Mouse (Mus musculus) frontal cortex, adult (tissue): Measurements from ENCODE around the gene Arhgap8.

Experiments used
- ATAC-seq: cut with Nextera tagmentation; 2 replicates; pipeline ENCODE4 v1.9.2; 2017; ENCODE audit warnings: mild to moderate bottlenecking, moderate library complexity, mixed read lengths; ENCODE audit not compliant: low TSS enrichment

Arhgap8 gene

DNA sequence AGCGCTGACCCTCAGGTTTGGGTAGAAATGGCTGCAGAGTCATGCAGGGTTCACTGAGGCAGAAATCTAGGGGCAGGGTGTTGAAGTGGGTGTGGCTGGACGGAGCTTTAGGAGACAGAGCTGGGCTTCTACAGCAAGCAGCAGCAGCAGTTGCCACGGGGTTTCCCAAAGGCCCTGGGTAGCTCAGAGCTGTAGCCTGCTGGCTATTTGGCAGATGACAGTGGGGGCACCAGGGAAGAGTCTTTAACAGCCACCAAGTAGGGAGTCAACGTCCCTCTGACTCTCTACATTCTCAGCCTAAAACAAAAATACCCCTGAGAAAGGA lies 12.5 kb downstream of the Arhgap8 start:
- no peak for ATAC-seq

DNA sequence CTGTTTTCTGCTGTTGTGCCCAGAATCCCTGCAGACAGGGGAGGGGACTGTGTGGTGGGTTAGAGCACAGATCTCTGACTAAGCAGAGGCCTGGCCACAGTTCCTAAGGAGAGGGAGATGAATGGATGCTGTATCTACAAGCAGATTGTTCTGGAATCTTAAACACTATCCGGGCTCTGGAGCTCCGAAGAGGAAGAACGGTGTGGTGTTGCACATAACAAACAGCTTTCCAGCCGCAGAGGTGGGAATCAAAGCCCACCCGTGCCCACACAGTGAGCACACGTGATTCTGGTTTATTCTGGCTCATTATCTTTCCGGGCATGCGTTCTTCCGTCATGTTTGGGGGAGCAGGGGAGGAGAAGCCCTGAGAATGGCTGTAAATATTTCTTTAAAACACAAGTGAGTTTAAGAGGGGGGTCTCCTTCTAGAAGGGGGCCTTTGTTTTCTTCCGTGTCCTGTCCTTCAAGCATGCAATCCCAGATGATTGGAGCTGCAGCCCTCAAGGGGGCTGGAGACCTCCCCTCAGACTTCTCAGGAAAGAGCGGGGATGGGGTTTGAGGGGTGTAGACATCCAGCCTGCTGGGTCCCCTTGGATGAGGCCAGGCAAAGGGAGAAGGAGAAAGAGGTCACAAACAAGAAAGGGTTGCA lies 16.6 kb downstream of the Arhgap8 start:
- no peak for ATAC-seq

DNA sequence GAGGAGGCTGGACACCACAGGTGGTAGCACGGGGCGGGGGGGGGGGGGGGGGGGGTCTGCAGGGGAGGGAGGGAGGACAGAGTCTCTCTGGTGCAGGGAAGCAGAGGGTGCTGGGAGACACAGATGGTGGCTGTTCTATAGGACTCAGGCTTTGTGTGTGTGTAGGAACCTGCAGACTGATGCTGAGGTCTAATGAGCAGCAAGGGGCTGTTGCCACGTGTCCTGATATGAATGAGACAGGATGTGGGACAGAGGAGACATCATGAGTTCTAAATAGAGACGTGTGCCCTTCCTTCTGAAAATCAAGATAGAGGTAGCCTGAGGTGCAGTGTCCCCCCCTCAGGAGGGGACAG lies 17.1 kb downstream of the Arhgap8 start:
- no peak for ATAC-seq

DNA sequence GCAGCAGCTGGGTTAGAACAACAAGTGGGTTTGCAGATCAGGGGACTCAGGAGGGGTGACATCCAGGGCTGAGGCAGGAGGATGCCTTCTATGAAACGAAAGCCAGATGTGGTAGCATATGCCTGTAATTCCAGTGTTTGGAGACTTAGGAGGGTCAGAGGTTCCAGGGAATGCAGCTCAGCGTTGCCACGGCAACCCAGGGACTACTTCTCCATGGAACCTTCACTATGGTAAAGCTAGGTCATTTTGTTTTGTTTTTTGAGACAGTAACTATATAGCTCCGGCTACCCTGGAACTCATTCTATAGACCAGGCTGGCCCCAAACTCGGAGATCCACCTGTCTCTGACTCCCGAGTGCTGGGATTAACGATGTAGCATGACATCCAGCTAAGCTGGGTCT lies 18.4 kb downstream of the Arhgap8 start:
- no peak for ATAC-seq

DNA sequence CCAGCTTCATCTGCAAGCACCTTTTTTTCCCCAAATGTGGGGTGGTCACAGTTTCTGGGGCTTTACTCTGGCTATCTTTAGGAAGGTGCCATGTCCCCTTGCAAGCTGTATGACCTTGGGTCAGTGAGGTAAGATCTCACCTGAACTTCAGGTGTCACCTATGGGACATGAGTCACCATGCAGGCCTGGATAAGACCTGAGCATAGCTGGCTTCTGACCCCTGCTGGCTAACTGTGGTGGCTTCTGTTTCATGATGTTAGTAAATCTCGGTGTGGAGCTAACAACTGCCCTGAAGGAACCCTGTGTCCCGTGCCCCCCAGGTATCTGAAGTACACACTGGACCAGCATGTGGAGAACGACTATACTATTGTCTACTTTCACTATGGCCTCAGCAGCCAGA lies 21.7 kb downstream of the Arhgap8 start:
- no peak for ATAC-seq

DNA sequence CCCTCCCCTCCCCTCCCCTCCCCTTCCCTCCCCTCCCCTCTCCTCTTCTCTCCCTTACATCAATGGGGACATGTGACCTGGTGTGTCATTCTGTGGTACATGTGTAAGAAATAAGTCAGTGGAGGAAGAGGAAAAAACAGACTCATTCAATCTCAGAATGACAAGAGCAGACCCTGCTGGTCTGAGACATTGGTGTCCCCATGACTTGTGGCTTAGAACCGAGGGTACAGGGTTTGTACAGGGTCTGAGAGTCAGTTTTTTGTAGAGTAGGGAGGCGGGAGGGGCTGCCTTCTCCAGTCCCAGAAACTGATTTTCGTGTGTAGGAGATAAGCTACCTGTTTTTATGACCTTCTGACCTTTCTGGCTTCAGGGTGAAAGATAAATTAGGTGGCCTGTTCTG lies 23.5 kb downstream of the Arhgap8 start:
- no peak for ATAC-seq

DNA sequence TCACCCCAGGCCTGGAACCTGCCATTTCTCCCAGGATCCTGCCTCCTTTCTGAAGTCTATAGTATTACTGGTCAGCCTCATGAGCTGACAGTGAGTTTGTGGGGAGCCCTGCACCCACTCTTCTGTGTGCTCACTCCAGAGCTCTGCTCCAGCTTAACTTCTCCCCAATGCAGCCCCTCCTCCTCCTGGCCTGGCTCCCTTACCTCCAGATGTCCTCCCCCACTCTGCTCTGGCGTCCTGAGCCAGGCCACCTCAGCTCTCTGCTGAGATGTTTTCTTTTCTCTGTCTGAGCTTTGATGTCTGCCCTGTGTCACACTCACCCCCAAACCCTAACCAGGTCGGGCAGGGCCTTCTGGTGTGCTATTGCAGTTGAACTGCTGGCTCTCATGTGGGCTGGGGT lies 24.5 kb downstream of the Arhgap8 start:
- ATAC-seq = no peak

DNA sequence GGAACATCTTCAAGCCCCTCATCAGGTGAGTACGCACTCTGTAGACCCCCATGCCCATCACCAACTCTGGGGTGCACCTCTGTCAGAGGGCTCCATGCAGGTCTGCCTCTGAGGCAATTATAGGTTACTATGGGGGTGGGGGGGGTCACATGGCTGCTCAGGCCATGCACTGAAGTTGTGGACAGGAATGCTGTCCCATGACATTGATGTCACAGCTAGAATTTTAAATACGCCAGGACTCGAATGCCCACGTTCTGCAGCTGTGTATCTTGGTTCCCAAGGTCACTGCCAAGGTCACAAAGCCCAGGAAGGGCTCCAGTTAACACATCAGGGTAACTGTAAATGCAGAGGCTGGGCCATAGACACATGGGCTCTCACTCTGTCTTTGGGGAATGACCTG lies 26.0 kb downstream of the Arhgap8 start:
- no peak for ATAC-seq

DNA sequence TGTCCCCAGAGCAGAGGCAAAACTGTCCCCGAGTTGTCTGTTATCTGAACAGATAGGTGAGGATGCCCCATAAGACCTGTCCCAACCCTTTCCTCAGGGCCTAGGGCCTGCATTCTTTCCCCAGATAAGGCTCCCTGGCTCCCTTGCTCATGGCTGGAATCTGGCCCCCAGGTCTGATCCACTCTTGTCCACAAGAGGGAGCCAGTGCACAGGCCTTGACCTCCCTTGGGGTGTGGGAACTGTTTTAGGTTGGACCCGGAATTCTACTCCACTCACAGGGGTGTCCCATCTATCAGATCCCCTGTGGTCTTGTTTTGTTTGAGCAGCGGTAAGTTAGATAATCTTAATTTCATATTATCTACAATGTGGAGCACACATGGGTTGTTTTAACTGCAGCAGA lies 35.1 kb downstream of the Arhgap8 start:
- ATAC-seq = peak; percentile 72; the same call in 1 of the 2 replicates

DNA sequence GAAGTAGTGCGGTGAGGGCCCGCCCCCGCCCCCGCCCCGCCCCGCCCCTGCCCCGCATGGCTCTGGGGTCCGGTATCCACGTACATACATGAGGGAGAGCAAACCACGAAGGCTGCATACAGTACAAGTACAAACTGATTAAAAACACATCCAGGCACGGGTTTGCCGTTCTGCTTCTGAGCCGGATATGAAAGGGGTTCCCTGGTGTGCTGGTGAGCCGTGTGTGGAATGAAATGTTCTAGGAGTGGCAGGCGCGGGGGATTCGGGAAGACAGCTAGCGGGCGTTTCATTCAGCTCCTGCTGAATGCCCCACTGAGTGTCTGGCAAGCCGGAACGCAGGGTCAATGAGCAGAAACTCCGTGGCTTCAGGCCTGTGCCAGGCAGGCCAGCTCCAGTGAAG lies 36.6 kb downstream of the Arhgap8 start:
- peak; percentile 71; the same call in 1 of the 2 replicates for ATAC-seq

DNA sequence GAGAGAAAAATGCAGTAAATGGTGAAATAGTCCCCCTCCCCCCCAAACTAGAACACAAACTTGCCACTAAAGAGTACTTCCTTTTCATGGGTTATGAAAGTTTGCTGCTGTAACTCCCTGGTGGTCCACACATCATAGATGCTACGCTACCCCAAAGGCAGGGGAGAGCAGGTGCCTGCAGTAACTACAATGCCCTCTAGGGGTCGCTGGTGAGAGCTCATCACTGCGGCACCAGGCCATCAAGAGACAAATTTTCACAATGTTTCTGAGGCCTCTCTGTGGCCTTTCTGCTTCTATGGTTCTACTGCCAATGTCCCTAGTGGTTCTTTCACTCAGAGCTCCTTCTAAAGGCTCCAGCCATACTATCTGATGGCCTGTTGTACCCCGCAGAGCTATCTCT lies 38.6 kb downstream of the Arhgap8 start:
- ATAC-seq = no peak

DNA sequence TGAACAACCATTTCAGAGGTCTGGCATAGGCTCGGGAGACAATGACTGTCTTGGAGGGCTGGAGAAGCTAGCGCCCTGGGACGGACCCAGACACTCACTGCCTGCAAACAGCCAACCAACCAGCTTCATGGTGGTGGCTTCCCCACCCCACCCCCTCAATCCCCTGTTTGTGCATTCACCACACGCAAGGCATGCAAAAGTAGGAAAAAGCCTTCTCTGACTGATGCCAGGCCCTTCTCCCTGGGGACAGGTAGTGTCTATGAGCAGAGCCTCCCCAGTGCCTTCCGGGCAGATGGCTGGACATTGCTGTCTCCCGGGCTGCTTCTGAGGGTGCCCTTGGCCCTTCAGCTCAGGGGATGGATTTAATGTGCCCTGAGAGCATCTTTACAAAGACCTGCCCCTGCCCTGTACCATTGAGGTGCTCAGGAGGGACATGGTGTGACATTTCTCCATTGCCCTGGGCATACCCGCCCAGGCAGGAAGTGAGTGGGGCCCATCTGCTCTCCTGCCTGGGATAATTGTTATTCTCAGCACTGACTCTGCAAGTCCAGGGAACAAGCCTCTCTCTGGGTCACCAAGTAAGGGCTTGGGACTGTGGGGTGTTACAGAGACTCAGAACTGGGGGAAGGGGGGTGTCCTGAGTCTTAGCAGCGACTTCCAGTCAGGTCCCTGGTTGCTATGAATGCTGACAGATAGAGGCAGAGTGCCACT lies 43.0 kb downstream of the Arhgap8 start:
- no peak for ATAC-seq

DNA sequence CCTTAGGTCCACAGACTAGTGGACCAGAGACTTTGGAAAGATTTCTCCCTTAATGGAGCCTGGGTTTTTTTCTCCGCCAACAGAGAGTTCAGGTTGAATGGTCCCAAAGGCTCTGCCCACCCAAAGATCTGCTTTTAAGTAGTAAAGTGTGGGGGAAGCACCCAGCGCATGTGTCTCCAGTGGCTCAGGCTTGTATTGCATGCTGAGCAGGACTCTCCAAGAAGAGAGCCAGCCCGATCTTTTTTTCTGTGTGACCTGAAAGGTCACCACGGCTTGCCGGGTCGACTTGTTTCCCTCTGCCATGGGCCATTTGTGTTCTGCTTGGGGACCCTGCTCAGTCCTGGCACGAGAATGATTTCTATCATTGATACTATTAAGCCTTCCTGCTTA lies 43.6 kb downstream of the Arhgap8 start:
- ATAC-seq = 0 out of 2 replicates have a peak, but pooled peaks have one; percentile 55

DNA sequence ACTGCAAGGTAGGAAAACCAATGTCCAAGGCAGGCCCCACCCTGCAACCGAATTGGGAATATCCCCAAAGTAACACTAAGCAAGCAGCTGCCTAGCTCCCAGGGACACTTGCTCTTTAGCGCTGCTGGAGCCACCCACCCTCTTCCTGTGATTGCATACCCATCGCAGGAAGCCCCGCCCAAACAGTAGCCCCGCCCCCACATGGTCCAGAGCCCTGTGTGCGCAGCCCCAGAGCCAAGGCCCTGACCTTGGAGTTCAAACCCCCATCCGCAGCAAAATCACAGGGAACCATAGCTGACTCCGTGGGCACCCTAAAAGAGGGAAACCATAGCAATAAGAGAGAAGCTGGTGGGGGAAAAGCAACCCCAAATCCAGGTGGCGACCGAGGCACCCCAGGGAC lies 46.8 kb downstream of the Arhgap8 start:
- no peak for ATAC-seq

DNA sequence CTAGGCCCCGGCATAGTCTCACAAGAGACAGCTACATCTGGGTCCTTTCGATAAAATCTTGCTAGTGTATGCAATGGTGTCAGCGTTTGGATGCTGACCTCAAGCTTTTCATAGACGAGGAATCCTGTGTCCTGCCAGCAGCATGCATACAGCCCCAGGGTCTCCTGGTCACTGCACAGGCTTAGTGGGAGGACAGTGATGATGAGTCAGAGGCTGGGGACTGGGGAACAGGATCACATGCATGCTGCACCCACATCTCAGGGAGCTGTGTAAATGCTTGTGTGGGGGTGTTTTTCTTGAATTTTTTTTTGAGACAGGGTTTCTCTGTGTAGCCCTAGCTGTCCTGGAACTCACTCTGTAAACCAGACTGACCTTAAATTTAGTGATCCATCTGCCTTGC lies 48.7 kb downstream of the Arhgap8 start:
- peak; percentile 88 for ATAC-seq

DNA sequence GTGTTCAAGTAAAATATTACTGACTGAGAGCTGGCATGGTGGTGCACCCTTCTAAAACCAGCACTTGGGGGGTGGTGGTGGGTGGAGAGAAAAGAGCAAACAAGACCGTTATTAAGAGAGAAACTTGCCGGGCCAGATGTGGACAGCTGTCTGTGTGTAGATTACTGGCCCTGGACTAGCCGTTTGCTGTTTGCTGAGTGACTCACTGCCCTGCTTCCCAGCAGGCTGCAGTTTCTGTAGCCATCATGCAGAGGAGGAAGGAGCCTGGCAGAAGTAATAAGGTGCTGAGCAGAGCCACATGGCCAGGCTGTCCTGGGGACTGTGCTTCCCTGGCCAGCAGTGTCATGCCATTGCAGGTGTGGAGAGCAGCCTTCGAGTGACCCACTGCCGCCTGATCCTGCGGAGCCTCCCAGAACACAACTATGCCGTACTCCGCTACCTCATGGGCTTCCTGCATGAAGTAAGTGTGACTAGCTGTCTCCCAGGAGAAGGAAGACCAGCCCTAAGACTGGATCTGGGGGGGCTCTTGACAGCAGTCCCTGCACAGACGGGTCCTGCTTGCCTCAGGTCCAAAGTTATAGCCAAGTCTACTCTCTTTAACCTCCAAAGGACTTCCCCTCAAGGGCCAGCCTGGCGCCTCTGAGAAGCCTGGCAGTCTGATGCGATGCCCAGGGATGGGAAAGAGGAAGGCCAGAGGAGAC lies 49.9 kb downstream of the Arhgap8 start:
- no peak for ATAC-seq

DNA sequence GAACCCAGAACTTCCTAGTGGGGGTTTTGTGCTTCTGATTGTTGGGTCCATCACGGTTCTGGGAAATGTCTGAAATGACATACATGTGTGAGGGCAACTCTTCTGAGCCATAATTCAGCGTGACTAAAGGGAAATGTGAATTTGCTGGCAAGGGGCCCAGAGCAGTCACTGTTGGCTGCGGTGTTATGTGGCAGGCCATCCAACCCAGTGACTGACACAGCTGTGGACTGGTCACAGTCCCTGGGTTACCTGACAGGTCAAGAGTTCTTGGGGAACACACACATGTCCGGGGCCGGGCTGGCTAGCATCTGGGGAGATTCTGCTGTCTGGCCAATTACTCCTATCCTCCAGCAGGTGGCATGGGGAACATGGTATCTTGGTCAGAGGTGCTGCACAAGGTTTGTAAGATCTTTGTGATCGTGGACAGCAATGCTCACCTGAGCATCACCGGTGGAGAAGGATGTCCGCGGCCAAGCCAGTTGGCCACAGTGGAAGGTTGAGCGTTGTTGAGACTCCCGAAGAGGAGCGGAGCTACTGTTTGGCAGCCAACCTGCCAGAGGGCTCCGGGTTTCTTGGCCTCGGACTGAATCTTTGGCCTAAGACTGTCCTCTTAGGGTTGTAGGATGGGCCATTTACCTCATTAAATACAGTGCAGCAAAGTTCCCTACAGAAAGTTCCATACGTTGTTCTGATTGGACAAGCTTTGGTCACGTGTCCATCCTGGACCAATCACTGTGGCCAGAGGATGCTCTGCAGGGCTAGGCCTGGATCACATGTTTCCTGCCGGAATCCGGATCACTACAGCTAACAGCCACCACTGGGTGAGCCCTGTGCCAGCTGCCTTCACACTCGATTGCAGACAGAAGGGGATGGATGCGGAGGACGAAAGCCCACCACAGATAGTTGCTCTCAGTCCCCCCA lies 52.6 kb downstream of the Arhgap8 start:
- ATAC-seq = 0 out of 2 replicates have a peak, but pooled peaks have one; percentile 32

DNA sequence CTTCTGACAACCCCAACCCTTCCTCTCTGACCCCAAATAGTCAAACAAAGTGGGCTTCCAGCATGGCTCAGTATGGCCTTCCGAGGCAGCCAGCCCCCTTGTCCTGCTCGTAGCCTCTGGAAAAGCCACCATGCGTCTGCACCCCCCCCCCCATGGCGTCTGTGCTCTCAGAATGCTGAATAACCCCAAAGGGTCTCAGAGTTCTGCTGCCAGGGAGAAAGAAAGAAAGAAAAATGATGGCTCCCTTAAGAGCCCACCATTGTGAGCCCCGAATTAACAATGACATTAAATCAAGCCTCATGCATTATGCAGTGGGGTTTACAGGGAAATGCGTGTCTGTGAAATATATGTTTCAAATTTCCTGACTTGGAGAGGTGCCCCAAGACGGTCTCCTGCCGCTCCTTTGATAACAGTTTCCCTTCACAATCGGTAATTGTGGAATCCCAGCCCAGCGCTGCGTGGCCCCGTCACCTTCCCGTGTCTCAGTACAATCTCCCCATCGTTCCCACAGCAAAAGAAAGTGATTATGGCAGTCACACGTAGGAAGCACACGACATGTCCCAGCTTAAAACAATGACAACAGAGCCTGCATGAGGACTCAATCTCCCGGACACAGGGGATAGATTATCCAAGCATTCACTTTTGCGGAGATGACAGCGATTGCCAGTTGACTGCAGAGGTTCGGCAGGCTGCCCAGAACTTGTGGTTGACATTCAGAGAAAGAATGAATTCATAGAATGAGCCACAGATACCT lies 55.7 kb downstream of the Arhgap8 start:
- peak; percentile 8; the same call in 1 of the 2 replicates for ATAC-seq

DNA sequence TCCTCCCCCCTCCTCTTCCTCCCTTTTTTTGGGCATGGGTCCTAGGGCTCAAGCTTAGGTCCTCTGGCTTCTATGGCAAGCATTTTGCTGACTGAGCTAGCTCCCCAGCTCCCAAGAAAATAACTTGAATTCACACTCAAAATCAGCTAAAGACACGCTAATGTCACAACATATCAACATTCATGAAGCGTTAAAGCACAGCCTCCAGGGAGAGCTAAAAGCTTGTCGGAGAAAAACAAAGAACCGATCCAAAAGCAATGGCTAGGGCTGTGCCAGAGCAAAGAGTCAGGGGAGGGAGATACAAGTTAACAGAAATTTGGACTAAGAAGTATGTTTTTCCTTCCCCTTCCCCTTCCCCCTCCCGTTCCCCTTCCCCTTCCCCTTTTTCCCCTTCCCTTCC lies 58.7 kb downstream of the Arhgap8 start:
- ATAC-seq = no peak

DNA sequence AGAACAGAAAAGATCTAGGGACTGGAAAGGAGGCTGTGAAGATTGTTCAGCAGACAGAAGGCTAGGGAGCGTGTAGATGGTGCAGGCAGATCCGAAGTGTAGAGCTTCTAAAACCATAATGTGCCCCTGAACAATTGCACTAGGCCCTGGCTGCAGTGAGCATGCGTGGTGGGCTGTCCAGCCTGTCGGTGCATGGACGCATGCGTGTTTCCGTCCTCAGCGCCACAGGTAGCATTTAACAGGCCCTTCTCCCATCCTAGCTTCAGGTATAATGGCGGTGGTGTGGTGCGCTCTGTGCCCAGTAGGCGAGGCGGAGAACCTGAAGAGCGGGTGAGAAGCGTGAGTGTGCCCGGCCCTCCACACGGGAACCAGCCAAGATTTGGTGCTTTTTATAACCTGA lies 65.0 kb downstream of the Arhgap8 start:
- ATAC-seq = no peak

DNA sequence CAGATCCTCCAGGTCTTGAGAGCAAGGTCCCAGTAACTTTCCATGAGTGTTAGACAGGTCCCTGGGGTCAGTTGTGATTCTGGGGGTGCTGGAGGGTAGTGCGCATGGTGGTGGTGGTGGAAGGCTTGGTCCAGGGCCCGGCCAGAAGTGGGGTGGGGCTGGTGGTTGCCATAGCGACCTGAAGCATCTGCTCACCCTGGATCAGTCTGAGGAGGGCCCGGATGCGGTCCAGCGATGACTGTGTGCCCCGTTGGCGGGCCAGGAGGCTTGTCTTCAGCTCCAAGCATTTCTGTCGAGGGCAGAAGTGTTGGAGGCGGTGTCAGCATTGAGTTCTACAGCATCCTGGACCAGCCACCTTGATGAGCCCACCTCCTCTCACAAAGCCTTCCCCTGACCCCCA lies 67.3 kb downstream of the Arhgap8 start:
- no peak for ATAC-seq
